ENCODE assay signal across 11 mouse cellular contexts in the genomic region with DNA sequence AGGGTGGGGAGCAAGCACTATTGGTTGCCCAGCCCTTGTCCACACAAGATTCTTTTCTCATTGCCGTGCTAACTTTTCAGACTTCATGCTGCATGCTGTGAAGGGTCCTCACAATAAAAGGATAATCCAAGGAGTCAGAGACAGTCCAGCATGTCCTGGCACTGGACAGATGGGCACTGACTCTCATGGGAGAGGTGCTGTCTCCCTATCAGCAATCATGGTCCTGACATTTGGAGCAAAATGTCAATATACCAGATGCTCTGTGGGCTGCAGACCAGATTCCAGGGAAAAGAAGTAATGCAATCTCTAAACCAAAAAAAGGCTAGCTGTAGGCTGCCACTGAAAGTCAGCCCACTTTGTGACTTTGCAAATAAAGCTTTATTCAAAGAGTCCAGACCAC.
"Had no signal": no experiment of that assay in that cellular context is flagged by ENCODE, and none has a peak within 500 bp of the region (broad histone marks: within the 10 kb centered on the region; RNA-seq: fewer than 3 reads in every experiment).

No protein-coding gene starts in this region.

- DNase-seq: lung, embryonic 14.5 days; lung, postnatal 10 days; lung, postnatal 4 days; midbrain, embryonic 14.5 days; right cerebral cortex, adult 18-20 months; right cerebral cortex, postnatal 25 days; right cerebral cortex, postnatal 4 days; spleen, adult 18-20 months; thymus, adult 18-20 months; thymus, postnatal 14 days; thymus, postnatal 36 days had no signal
